ENCODE assay signal across 9 mouse cellular contexts in the genomic region with DNA sequence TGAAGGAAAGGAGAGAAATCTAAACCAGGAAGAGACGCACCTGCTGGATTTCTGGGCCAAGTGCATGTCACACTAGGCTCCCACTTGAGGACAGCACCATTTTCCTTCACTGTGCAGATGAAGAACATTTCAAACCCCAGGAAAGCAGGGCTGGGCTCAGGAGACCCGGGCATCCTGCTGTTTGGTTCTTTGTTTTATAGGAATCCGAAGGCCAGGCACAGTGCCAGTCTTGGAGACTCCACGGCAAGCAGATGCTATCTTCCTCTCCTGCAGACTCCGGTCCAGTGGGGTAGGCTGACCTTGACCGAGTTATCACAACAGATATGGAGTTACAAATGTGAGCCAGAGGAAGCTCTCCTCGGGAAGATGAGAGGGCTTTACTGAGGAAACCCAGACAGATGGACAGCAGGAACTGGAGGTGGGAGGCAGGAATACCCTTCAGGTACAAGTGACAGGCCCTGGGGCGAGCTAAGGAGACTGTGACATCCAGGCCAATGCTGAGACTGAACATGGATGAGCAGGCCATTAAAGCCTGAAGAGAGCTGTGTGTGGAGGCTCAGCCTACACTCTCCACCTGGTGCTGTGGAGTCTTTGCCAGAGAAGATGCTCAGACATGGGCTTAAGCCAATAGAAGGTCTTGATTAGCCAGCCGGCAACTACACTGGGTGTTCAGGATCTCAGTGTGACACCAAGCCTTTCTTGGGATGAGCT.
DNase-seq lines count a peak whose midpoint lies in the region; ATAC-seq lines count a peak whose summit lies in the region.
"Had no signal": no experiment of that assay in that cellular context is flagged by ENCODE, and none has a peak within 500 bp of the region (broad histone marks: within the 10 kb centered on the region; RNA-seq: fewer than 3 reads in every experiment).

No protein-coding gene starts in this region.

- no peaks in the 10 kb centered on the region for H3K36me3 ChIP-seq in heart, embryonic 11.5 days (ENCODE audit: control insufficient read depth, insufficient read depth, low read length)
- H3K36me3 ChIP-seq in midbrain, embryonic 12.5 days: no peaks in the 10 kb centered on the region
- H3K36me3 ChIP-seq in intestine, embryonic 16.5 days (ENCODE audit: control insufficient read depth, insufficient read depth, low read length): no peaks in the 10 kb centered on the region

- no peak overlapping the region for H3K27ac ChIP-seq in heart, embryonic 11.5 days (ENCODE audit: low read depth, low read length)
- peak overlapping the region; percentile 71 for H3K27ac ChIP-seq in midbrain, embryonic 12.5 days (replicated peaks)
- H3K27ac ChIP-seq in intestine, embryonic 16.5 days (ENCODE audit: low read length): no peak overlapping the region

- ATAC-seq in heart, embryonic 11.5 days (replicated peaks; ENCODE audit: insufficient number of reproducible peaks, low FRiP score, low TSS enrichment): no peak
- no peak for ATAC-seq in midbrain, embryonic 12.5 days (ENCODE audit: low FRiP score, low read depth)
- no peak for ATAC-seq in intestine, embryonic 16.5 days
- ATAC-seq in inflammation-experienced regulatory T-cells, adult 6 months: no peak

- DNase-seq in heart, postnatal 4 days: peak; percentile 14
- peak; percentile 70 for DNase-seq in R1 (ENCODE audit: low read depth, low spot score)
- DNase-seq in cerebellum, postnatal 36 days: peak; percentile 50 to 59
- DNase-seq in spleen, adult 18-20 months: no peak
- DNase-seq: B cell, adult 2 months had no signal

- H3K4me2 ChIP-seq in heart, embryonic 11.5 days: no peak overlapping the region
- no peak overlapping the region for H3K4me2 ChIP-seq in midbrain, embryonic 12.5 days (replicated peaks)
- H3K4me2 ChIP-seq in intestine, embryonic 16.5 days (ENCODE audit: low read depth, low read length): no peak overlapping the region

- peaks cover 27% of the 10 kb centered on the region for H3K4me1 ChIP-seq in heart, embryonic 11.5 days (ENCODE audit: control insufficient read depth, insufficient read depth, low read length)
- peaks cover 31% of the 10 kb centered on the region for H3K4me1 ChIP-seq in midbrain, embryonic 12.5 days
- no peaks in the 10 kb centered on the region for H3K4me1 ChIP-seq in intestine, embryonic 16.5 days (ENCODE audit: control insufficient read depth, insufficient read depth, low read length)

- WGBS in heart, embryonic 11.5 days (ENCODE audit: insufficient replicate concordance): 44% methylated on average over 9 of the region's 9 CpGs
- WGBS in midbrain, embryonic 12.5 days: 70% methylated on average over 9 of the region's 9 CpGs
- 62% methylated on average over 9 of the region's 9 CpGs for WGBS in intestine, embryonic 16.5 days

- no peaks in the 10 kb centered on the region; the same call in 1 of the 2 replicates for H3K27me3 ChIP-seq in heart, embryonic 11.5 days (ENCODE audit: control insufficient read depth, insufficient read depth, low read length)
- peaks cover 20% of the 10 kb centered on the region; the same call in 1 of the 2 replicates for H3K27me3 ChIP-seq in midbrain, embryonic 12.5 days
- no peaks in the 10 kb centered on the region for H3K27me3 ChIP-seq in intestine, embryonic 16.5 days (replicated peaks; ENCODE audit: control insufficient read depth, insufficient read depth, low read length)

- no peaks in the 10 kb centered on the region for H3K9me3 ChIP-seq in heart, embryonic 11.5 days (replicated peaks; ENCODE audit: control insufficient read depth, low read length)
- no peaks in the 10 kb centered on the region for H3K9me3 ChIP-seq in midbrain, embryonic 12.5 days
- no peaks in the 10 kb centered on the region for H3K9me3 ChIP-seq in intestine, embryonic 16.5 days (ENCODE audit: control insufficient read depth, low read length)

- no peak overlapping the region for H3K4me3 ChIP-seq in heart, embryonic 11.5 days (ENCODE audit: low read depth, low read length)
- no peak overlapping the region for H3K4me3 ChIP-seq in midbrain, embryonic 12.5 days
- H3K4me3 ChIP-seq in intestine, embryonic 16.5 days (ENCODE audit: low read length): no peak overlapping the region

- no peak overlapping the region for H3K9ac ChIP-seq in heart, embryonic 11.5 days (ENCODE audit: low read depth, low read length)
- H3K9ac ChIP-seq in midbrain, embryonic 12.5 days (replicated peaks): no peak overlapping the region
- H3K9ac ChIP-seq in intestine, embryonic 16.5 days (ENCODE audit: low read depth, low read length): no peak overlapping the region

Comparison
In these comparisons a context has a peak if more than half of its experiments do, and no peak if none do; other contexts are left out.
1. DNase-seq: peak in heart, postnatal 4 days (single experiment), R1 (single experiment) and cerebellum, postnatal 36 days (2 of 2); none in spleen, adult 18-20 months (0 of 2).